Mouse (Mus musculus): ENCODE measurements around the gene Klc3.

GRCm38 (mm10) chr7:19427999-19428650 is 24.2 kb upstream of the Klc3 start:
- TF ChIP-seq POLR2A (IDR thresholded peaks at IDR 0.05; ENCODE audit: borderline replicate concordance, insufficient read depth, low read length) (no peak), CTCF (IDR thresholded peaks at IDR 0.05; ENCODE audit: borderline replicate concordance, insufficient read depth, low read depth, low read length) (no peak)
